Mouse (Mus musculus) gastrocnemius, postnatal 25 days (tissue): ENCODE data around the gene Nalcn. TPM values are rescaled to one million over a fixed set of nuclear protein-coding genes. Genes with fewer than 3 reads are reported as not detected.
A peak's percentile ranks its signal among the peaks of the same experiment; 100 is the strongest.
"Not testable (repeated sequence)": the region's sequence is repeated elsewhere in the genome, so short reads cannot be mapped to it uniquely, and the experiment has no call there.

Experiments
- DNase-seq: peaks from one replicate; pipeline ENCODE4 v3.0.0; 2022
- long read RNA-seq, 2 experiments: library from polyadenylated mRNA; stranded (forward); transcript quantifications; one replicate each; pipeline ENCODE4 v2.0.0; 2021
- total RNA-seq, 2 experiments: library from RNA; stranded (reverse); gene quantifications; 1 replicate in 1 of 2; 2 replicates in 1 of 2; pipeline ENCODE4 v1.2.3; 2021

Gene Nalcn
- total RNA-seq = under 1 TPM; 0.19 to 0.31 TPM
- long read RNA-seq, experiment 1 = 0 reads
- long read RNA-seq, experiment 2 = 0 reads

DNA sequence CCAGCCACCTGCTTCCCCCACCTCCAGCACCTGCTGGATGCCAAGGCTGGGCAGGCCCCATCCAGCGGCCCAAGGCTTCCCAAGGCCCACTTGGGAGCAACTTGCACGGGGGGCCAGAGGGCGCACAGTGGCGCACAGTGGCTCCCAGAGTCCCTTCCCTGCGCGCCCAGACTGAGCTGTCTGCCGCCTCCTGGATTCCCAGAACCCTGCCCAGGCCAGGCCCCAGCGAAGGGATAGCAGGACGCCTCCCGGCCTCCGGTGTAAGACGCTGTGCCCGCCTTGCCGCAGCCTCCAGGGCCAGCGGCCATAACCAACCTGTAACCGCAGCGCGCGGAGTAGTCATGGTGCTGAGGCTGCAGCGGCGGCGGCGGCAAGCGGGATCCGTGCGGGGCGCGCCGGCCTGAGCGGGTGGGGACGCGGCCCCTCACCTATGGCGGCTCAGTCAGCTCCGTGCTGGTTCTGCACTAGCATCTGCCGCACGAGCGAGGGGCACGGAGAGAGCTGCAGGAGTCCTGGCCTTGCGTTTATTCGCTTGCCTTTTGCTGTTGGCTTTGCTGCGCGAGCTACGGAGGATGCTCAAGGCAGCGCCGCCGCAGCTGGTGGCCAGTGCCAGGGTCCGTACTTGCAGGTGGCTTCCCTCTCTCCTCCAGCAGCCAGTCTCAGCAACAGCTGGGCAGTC, at the start of gene Nalcn:
Gene Nalcn (minus strand): TSS at position 644 of the 679 bp plus-strand sequence.
- no peak for DNase-seq

DNA sequence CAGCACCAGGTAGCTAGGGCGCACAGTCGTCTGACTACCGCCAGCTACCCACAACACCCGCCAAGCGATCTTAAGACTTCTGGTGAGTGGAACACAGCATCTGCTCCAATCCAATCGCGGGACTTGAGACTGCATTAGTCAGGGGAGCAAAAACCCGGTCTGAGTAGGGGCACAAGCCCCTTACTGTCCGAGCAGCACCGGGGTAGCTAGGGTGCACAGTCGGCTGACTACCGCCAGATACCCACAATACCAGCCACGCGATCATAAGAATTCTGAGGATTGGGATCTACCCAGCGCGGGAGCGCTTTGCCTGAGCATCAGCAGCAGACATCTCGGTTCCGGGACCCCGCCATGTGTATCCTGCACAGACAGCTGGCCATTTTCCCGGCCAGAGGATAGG, 44.1 kb upstream of the Nalcn start:
- not testable (repeated sequence) for DNase-seq

DNA sequence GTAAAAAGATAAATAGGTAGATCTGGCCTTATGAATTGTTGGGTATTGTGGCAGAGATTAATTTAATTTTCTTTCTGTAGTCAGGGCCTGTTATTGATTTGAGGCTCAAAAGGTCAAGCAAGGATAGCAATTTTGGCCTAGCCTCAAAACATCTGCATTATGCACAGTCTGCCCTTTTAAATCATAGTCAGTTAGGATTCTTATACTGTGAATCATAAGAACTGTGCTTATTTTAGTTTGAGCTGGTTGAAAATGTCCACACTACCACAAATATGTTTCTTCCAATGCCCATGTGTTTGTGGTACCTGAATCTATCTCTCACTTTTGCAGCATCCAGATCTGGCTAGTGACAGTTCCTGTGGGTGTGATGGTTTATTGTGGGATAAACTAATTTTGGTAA, 37.5 kb upstream of the Nalcn start:
- DNase-seq = no peak

- no peak for DNase-seq
Observed at GRCm38 (mm10) chr14:123663206-123663605, 36.3 kb upstream of the Nalcn start.

- DNase-seq = no peak
Observed at GRCm38 (mm10) chr14:123662386-123662785, 35.4 kb upstream of the Nalcn start.

DNA sequence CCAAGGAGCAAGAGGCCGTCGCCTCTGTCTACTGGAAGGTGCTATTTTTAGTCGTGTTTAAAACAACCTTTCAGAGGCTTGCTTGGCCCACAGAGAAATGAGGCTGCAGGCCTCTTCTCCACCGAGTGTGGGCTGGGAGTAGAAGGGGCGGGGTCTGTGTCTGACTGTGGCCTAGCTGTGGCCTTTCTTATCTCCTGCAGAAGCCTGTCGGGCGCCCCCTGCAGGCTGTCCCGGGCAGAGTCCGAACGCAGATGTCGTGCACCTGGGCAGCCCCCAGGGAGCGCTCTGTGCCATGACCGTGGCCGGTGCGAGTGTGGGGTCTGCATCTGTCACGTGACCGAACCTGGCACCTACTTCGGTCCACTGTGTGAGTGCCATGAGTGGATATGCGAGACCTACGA, 34.1 kb upstream of the Nalcn start:
- peak; percentile 32 for DNase-seq

GRCm38 (mm10) chr14:123659921-123660385, 33.0 kb upstream of the Nalcn start, which contains the start of gene Itgbl1:
Itgbl1 (plus strand) TSS chr14:123659971.
- DNase-seq = peak; percentile 46

GRCm38 (mm10) chr14:123627180-123627562, 227 bp upstream of the Nalcn start:
- DNase-seq = no peak

GRCm38 (mm10) chr14:123622969-123623368, 4.0 kb downstream of the Nalcn start:
- no peak for DNase-seq

GRCm38 (mm10) chr14:123595265-123595664, 31.7 kb downstream of the Nalcn start:
- no peak for DNase-seq

GRCm38 (mm10) chr14:123587412-123587811, 39.5 kb downstream of the Nalcn start:
- DNase-seq = no peak

DNA sequence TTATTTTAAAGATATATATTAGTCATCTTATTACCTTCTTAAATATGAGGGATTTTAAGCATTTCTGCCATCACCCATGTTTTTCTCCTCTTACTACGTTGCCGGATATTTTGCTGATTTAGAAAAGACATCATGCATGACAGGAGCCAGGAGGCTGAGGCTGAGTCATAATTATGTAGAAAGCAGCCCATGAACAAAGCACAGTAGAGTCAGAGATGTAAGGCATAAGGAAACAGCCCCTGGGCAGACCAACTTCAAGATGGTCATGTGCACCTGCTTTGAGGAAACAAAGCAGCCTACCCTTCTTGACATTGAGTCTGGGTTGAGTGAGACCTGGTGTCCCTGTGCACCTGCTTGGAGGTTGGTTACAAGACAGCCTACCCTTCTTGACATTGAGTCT, 44.5 kb downstream of the Nalcn start:
- DNase-seq = no peak

- no peak for DNase-seq
Observed at GRCm38 (mm10) chr14:123575356-123575755, 51.6 kb downstream of the Nalcn start.

DNA sequence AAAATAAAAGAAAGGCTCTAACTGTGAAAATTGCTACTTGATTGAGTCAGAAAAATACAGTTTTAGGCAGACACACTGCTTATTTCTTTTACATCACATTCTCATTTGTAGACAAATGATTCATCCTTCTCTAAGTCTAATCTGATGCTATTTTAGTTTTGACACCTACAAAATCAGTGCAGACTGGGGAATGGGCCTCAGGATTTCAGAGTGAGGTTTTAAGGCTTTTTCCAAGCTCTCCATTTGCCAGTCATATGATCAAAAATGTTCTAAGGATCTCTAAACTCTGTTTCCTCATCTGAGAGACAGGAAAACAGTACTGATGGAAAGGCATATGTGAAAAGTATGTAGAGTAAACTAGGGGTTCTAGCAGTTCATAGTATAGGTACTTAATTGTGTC, 52.0 kb downstream of the Nalcn start:
- DNase-seq = no peak

DNA sequence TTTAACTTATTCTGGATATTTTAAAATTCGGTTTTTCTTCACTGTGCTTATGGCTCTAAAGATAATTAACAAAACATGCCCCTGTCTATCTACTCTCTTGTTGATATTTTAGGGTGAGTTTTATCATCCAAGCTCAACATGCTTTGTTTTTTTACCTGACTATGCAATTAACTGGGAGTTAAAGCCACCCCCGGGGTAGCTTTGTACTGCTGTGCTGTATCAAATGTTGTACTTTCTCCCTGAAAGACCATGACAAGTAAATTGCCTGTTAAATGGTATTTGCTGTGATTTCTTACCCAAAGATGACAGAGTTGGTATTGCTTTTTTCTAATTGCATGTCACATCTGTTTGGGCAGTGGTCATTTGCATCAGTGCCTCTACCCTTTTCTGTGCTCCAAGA, 60.3 kb downstream of the Nalcn start:
- DNase-seq = no peak

- no peak for DNase-seq
Observed at GRCm38 (mm10) chr14:123555533-123555932, 71.4 kb downstream of the Nalcn start.

GRCm38 (mm10) chr14:123554936-123555335, 72.0 kb downstream of the Nalcn start:
- DNase-seq = no peak

- no peak for DNase-seq
Observed at GRCm38 (mm10) chr14:123542362-123542761, 84.6 kb downstream of the Nalcn start.

GRCm38 (mm10) chr14:123535636-123536035, 91.3 kb downstream of the Nalcn start:
- no peak for DNase-seq

DNA sequence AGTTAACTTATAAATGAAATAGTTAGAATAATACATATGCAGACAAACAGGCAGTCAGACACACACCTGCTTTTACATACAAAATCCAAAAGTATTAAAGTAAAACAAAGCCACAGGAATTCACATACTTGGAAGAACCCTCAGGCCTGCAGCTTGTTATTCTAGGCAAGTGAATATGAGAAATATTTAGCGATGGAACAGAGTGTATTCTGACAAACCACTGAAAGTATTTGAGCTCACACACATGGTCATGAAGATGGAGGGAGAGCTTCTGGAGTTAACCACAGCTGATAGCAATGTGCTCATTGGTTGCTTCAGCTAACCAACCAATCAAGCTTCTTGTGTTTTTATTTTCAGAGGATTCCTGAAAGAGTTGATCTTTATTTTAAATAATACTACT, 93.9 kb downstream of the Nalcn start:
- DNase-seq = no peak

DNA sequence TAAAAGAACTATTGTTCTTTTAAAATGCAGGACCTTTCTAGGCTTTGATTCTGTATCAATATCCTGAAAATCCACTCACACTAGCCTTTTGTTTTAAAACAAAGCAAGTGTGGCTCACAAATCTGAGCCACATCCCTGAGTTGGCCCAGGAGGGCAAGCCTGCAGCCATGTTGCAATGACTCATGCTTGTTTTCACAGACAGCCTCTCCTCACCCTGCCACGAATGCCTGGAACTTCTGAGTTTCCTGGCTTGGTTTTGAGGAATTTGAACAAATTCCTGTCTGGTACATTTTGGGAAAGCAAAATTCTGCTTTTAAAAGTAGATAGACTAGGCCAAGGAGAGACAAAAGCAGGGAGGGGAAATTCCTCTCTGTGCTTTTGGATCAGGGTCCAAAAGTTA, 95.7 kb downstream of the Nalcn start:
- peak; percentile 51 for DNase-seq

- DNase-seq = no peak
Observed at GRCm38 (mm10) chr14:123529143-123529542, 97.8 kb downstream of the Nalcn start.

DNA sequence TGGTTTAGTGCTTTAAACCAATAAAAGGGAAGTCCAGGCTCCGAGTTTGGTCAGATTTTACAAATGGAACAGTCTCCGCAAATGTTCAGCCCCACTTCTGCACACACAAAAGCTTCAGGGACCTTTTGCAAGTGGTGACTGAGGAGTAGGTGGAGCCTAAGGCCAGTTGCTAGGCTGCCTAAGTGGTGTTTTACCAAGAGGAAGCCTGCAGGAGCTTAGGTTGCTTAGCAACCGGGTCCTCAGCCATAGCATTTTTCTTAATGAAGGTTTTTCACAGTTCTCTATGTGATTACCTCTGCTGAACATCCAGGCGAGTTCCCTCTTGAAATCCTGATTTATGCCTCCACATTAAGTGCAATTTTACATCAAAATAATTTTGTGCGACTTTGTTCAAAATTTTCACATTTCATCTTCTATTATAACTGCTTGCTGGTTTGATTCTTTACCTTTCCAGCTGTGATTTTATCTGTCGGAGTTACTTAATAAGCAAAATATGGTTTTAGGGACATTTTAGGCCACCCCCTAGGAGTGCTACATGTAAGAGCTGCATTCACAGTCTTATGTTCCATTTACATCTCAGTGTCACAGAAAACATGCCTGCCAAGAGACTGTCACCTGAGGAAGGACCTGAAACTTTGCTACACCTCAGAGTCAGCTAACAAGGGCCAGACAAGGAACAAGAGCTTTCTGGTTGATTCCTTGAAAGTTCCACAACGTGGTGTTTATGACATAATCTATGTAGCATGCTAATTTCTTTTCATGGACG, 113.4 kb downstream of the Nalcn start:
- no peak for DNase-seq

DNA sequence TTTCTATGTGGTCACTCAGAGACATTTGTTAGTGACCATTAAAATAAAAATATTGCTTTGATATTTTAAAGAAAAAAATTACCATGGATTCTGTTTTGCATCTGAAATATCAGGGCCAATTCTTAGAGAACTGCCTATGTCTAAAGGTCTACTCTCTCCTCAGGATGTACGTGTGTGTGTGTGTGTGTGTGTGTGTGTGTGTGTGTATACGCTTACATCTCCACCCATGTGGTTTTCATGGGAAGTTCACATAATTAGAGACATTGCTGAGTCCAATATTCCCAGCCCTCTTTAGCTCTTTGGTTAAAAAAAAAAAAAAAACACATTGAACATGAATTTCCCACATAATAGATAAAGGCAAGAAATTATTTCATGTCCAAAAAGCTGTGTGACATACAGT, 114.0 kb downstream of the Nalcn start:
- DNase-seq = no peak
